Mouse (Mus musculus) limb, embryonic 12.5 days (tissue): ENCODE results near the gene D6Ertd527e. TPM values are rescaled to one million over a fixed set of nuclear protein-coding genes. Genes with fewer than 3 reads are reported as not detected.

Experiments
- ATAC-seq: fragments of 200-750 bp; cut with Nextera tagmentation; 2 replicates; pipeline ENCODE4 v1.8.0; 2017; ENCODE audit warnings: low read depth, moderate TSS enrichment; ENCODE audit not compliant: insufficient number of reproducible peaks, insufficient read depth, low FRiP score, low TSS enrichment
- H3K27ac ChIP-seq: fragments of 300-500 bp; sonication (generic); 2 replicates; pipeline ENCODE4 v1.5.1; 2016; ENCODE audit warnings: mild to moderate bottlenecking, moderate library complexity
- H3K27me3 ChIP-seq: fragments of 300-500 bp; sonication (generic); 2 replicates; pipeline ENCODE4 v1.6.1; 2016; ENCODE audit warnings: mild to moderate bottlenecking, moderate library complexity
- H3K36me3 ChIP-seq: fragments of 300-500 bp; sonication (generic); 2 replicates; pipeline ENCODE4 v1.6.1; 2016; ENCODE audit warnings: mild to moderate bottlenecking, moderate library complexity
- H3K4me1 ChIP-seq: fragments of 300-500 bp; sonication (generic); replicated peaks from 2 replicates; pipeline ENCODE4 v1.6.1; 2016
- H3K4me2 ChIP-seq: fragments of 300-500 bp; sonication (generic); 2 replicates; pipeline ENCODE4 v1.6.1; 2016; ENCODE audit warnings: mild to moderate bottlenecking, moderate library complexity
- H3K4me3 ChIP-seq: fragments of 300-500 bp; sonication (generic); replicated peaks from 2 replicates; pipeline ENCODE4 v1.5.1; 2016; ENCODE audit warnings: mild to moderate bottlenecking
- H3K9ac ChIP-seq: fragments of 300-500 bp; sonication (generic); replicated peaks from 2 replicates; pipeline ENCODE4 v1.6.1; 2016; ENCODE audit warnings: mild to moderate bottlenecking, moderate library complexity
- H3K9me3 ChIP-seq: fragments of 300-500 bp; sonication (generic); 2 replicates; pipeline ENCODE4 v1.6.1; 2016; ENCODE audit warnings: mild to moderate bottlenecking, moderate library complexity
- WGBS: fragments of 180-500 bp; shearing (Covaris S2); methylation state at CpG from one replicate; pipeline ENCODE4 v1.1.7; 2016; 5-methylcytosine and 5-hydroxymethylcytosine counted together
- polyA plus RNA-seq: library from polyadenylated mRNA; unstranded; fragments of >200 nt; fragmentation: Nextera tagmentation; extraction: Ambion mirVana; gene quantifications from 2 replicates; pipeline ENCODE4 v1.2.1, GENCODE M21; 2016

Gene D6Ertd527e
- polyA plus RNA-seq, 1 experiment from 2014 or later = 0.48 TPM

DNA sequence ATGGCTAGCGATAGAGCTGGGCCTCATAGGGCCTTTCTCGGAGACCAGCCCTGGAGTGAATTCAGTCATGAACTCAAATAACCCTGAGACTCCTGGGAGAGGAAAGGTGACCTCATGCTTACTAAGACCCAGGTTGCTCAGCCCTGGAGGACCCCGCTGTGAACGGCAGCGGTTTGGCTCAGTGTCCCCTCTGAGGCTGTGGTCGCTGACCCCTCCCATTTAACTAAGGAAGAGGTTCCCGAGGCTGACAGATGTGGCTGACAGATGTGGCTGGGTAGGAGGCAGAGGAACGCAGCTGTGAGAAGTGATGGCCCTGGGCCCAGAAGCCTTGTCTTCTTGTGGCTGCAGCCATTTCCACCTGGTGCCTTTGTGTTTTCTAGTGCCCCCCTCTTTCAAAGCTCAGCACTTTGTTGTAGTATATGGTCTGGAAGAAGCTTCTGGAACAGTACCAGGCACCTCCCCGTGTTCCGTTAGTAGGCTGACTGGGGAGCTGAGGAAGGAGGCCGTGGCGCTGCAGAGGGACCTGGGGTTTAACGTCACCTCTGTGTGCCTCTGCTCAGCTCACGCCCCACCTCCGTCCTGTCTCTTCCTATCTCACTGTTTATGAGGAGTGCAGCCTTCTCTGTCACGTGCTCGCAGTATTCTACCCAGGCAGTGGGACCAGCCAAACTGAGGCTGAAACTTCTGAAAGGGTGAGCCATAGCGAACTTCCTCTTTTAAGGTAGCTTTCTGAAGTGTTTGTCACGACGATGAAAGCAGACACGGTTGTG lies 48.1 kb downstream of the D6Ertd527e start:
- WGBS = 63% methylated on average over 21 of the region's 21 CpGs
- Histone ChIP-seq H3K36me3 (peaks cover 44% of the 10 kb centered on the region), H3K27ac (peak overlapping the region; percentile 51; the same call in 1 of the 2 replicates), H3K9ac (no peak overlapping the region), H3K4me1 (peaks cover 33% of the 10 kb centered on the region), H3K9me3 (no peaks in the 10 kb centered on the region), H3K27me3 (no peaks in the 10 kb centered on the region), H3K4me2 (no peak overlapping the region), H3K4me3 (no peak overlapping the region)
- ATAC-seq = no peak

DNA sequence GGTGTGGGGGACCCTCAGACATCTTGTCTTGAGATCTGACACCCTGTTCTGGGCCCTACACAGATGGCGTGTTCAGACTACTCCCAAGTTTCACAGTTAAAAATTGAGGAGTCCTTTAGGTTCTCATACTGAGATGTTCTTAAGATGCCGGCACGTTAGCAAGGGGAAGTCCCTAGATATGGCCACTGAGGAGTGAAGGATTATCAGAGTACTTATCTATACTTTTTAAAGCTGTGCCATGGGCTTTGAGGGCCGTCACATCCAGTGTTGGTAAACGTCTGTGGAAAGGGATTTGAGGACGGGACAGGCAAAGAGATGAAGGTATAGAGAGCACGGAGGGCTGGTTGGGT lies 48.7 kb downstream of the D6Ertd527e start:
- Histone ChIP-seq H3K36me3 (peaks cover 47% of the 10 kb centered on the region), H3K4me1 (peaks cover 31% of the 10 kb centered on the region), H3K4me3 (no peak overlapping the region), H3K4me2 (no peak overlapping the region), H3K27me3 (no peaks in the 10 kb centered on the region), H3K27ac (0 out of 2 replicates have a peak overlapping the region, but pooled peaks have one; percentile 51), H3K9me3 (no peaks in the 10 kb centered on the region), H3K9ac (no peak overlapping the region)
- 87% methylated on average over 7 of the region's 7 CpGs for WGBS
- no peak for ATAC-seq

DNA sequence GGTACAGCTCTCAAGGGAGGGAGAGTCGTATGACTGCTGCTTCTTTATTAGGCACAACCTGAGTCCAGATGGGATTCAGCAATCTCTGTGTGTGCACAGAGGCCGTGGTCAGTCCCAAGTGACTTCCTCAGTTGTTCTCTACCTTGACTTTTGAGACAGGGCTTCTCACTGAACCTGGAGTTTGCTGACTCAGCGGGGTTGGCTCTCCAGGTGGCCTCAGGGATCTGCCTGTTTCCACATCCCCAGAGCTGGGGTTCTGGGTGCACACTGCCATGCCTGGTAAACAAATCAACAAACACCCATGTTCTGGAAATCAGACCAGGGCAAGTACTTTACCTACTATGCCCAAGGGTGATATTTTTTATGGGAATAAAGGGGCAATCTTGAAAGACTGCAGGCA lies 49.3 kb downstream of the D6Ertd527e start:
- H3K36me3 ChIP-seq = peaks cover 47% of the 10 kb centered on the region
- H3K9me3 ChIP-seq = no peaks in the 10 kb centered on the region
- no peak overlapping the region for H3K4me2 ChIP-seq
- H3K4me3 ChIP-seq = no peak overlapping the region
- 67% methylated on average over 3 of the region's 3 CpGs for WGBS
- no peaks in the 10 kb centered on the region for H3K27me3 ChIP-seq
- no peak for ATAC-seq
- H3K4me1 ChIP-seq = peaks cover 30% of the 10 kb centered on the region
- no peak overlapping the region for H3K9ac ChIP-seq
- no peak overlapping the region for H3K27ac ChIP-seq

DNA sequence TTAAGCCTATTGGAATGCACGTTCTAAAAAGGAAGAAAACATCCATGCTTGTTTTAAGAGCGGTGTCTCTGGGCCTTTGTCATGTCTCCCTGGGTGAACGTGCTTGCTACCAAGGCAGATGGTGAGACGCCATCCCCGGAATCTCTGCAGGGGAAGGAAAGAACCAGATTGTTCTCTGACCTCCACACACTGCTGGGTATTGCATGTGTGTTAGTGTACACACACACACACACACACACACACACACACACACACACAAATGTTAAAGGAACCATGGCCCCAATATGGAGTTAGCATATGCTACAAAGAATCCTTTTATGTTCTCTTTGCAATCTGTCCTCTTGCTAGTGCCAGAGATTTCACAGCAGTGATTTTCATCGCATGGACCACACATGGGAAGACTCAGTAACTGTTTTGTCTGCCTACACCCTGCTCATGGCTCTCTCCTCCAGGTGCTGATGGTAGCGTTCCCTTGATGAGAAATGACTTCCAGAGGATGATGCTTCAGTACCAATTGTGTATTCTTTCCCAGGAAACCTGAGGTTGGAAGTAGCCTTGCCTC lies 53.6 kb downstream of the D6Ertd527e start:
- Histone ChIP-seq H3K4me2 (no peak overlapping the region), H3K9me3 (no peaks in the 10 kb centered on the region), H3K4me1 (peaks cover 40% of the 10 kb centered on the region), H3K36me3 (peaks cover 46% of the 10 kb centered on the region), H3K9ac (no peak overlapping the region), H3K4me3 (no peak overlapping the region), H3K27me3 (no peaks in the 10 kb centered on the region), H3K27ac (no peak overlapping the region)
- WGBS = 89% methylated on average over 7 of the region's 7 CpGs
- no peak for ATAC-seq

DNA sequence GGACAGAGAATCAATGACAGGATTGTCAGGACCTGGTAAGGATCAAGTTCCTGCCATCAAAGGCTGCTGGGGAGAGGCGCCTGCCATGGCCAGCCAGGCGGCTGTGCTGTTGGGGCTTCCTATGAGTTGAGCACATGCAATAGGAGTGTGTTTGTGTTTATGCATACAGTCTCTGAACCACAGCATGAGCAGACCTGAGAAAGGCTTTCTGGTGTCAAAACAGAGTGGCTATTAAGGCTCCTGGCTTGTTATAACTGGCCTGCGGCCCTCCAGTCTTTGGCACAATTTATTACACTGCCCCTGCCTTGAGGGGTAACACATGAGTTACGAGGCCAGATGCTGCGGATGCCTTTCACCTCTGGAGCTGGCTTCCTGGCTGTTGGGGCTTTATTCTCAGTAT lies 55.6 kb downstream of the D6Ertd527e start:
- Histone ChIP-seq H3K9ac (no peak overlapping the region), H3K4me3 (no peak overlapping the region), H3K9me3 (no peaks in the 10 kb centered on the region), H3K4me1 (peaks cover 36% of the 10 kb centered on the region), H3K4me2 (no peak overlapping the region), H3K36me3 (peaks cover 54% of the 10 kb centered on the region), H3K27me3 (no peaks in the 10 kb centered on the region), H3K27ac (peak overlapping the region; percentile 87)
- WGBS = 15% methylated on average over 5 of the region's 5 CpGs
- peak; percentile 52; the same call in 1 of the 2 replicates for ATAC-seq

DNA sequence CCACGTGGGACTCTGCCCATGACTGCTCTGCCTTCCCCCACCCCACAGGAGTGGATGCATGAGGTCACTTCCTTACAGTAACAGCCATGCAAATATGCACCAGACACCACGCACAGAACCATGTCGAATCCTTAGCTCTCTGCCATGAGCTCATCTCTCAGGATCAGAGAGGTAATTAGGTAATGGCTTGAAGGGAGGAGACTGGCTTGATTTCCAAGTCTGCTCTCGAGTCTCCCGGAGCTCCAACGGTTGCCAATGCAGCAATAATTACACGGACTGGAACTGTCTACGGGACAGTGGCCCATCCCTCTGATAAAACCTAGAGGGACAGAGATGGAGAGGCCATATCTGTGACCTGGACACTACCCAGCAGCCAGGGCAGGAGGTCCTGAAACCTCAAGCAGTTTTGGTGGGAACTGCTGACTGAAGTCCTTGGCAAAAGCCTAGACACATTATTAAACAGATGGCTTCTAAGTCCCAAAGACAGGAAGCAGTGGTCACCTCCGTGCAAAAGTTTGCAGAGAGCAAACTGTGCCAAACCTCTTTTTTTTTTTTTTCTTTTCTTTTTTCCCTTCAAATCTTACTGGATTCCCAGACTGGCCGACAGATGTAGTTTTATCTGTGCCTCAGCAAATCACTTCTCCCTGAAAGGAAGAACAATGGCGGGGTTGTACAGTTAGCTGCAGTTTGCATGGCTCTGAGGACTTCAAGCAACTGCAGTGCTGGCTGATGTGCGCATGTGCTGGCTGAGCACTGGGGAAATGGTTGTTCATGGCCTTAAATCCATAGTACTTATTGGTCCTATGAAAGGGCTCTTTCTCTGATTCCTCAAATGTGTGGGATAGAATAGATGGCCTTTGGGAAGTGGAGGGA lies 57.1 kb downstream of the D6Ertd527e start:
- Histone ChIP-seq H3K4me1 (peaks cover 50% of the 10 kb centered on the region), H3K9ac (no peak overlapping the region), H3K27ac (peak overlapping the region; percentile 87), H3K4me3 (no peak overlapping the region), H3K36me3 (peaks cover 47% of the 10 kb centered on the region), H3K9me3 (no peaks in the 10 kb centered on the region), H3K4me2 (no peak overlapping the region), H3K27me3 (no peaks in the 10 kb centered on the region)
- 54% methylated on average over 12 of the region's 12 CpGs for WGBS
- ATAC-seq = no peak

Other genes starting within 250 kb of the D6Ertd527e start
- 96.5 and 96.7 TPM in 2 replicates for gene Nfu1, start 95.5 kb upstream of the D6Ertd527e start, polyA plus RNA-seq
- 25.2 and 25.9 TPM in 2 replicates for gene Gfpt1, start 61.9 kb upstream of the D6Ertd527e start, polyA plus RNA-seq
- gene Antxr1, start 231.1 kb downstream of the D6Ertd527e start, polyA plus RNA-seq = 15.4 and 16.2 TPM in 2 replicates
- gene Gkn1, start 246.2 kb downstream of the D6Ertd527e start, polyA plus RNA-seq = not detected in 2 replicates